Mouse (Mus musculus) intestine, embryonic 14.5 days (tissue): ENCODE measurements around the gene Aacs. TPM values are rescaled to one million over a fixed set of nuclear protein-coding genes. Genes with fewer than 3 reads are reported as not detected.
A peak's percentile ranks its signal among the peaks of the same experiment; 100 is the strongest.

Experiments used
- ATAC-seq: fragments of 200-750 bp; cut with Nextera tagmentation; replicated peaks from 2 replicates; pipeline ENCODE4 v1.8.0; 2017; ENCODE audit warnings: low read depth, moderate number of reproducible peaks, moderate TSS enrichment, moderate library complexity; ENCODE audit not compliant: low FRiP score, low TSS enrichment
- DNase-seq: peaks from one replicate; pipeline ENCODE4 v3.0.0-alpha.2; 2018; ENCODE audit warnings: low spot score
- H3K27ac ChIP-seq: fragments of 300-500 bp; sonication (generic); 2 replicates; pipeline ENCODE4 v1.5.1; 2014; ENCODE audit warnings: low read depth, mild to moderate bottlenecking, control low read depth
- H3K27me3 ChIP-seq: fragments of 300-500 bp; sonication (generic); replicated peaks from 2 replicates; pipeline ENCODE4 v1.6.1; 2014; ENCODE audit warnings: low read length, control low read depth; ENCODE audit not compliant: control insufficient read depth, insufficient read depth
- H3K36me3 ChIP-seq: fragments of 300-500 bp; sonication (generic); 2 replicates; pipeline ENCODE4 v1.6.1; 2014; ENCODE audit warnings: low read length, control low read depth; ENCODE audit not compliant: control insufficient read depth, insufficient read depth
- H3K4me1 ChIP-seq: fragments of 300-500 bp; sonication (generic); replicated peaks from 2 replicates; pipeline ENCODE4 v1.6.1; 2014; ENCODE audit warnings: low read length, control low read depth, mixed read lengths; ENCODE audit not compliant: control insufficient read depth, insufficient read depth
- H3K4me2 ChIP-seq: fragments of 300-500 bp; sonication (generic); 2 replicates; pipeline ENCODE4 v1.6.1; 2014; ENCODE audit warnings: low read length
- H3K4me3 ChIP-seq: fragments of 300-500 bp; sonication (generic); 2 replicates; pipeline ENCODE4 v1.5.1; 2014; ENCODE audit warnings: low read depth, low read length, control low read depth, mixed read lengths
- H3K9ac ChIP-seq: fragments of 300-500 bp; sonication (generic); 2 replicates; pipeline ENCODE4 v1.6.1; 2014; ENCODE audit warnings: mild to moderate bottlenecking, low read length
- H3K9me3 ChIP-seq: fragments of 300-500 bp; sonication (generic); 2 replicates; pipeline ENCODE4 v1.6.1; 2016; ENCODE audit warnings: low read length, control low read depth; ENCODE audit not compliant: control insufficient read depth
- WGBS: fragments of 180-500 bp; shearing (Covaris S2); extraction: QIAGEN DNeasy Blood & Tissue Kit; methylation state at CpG from one replicate; pipeline ENCODE4 v1.1.7; 2014; 5-methylcytosine and 5-hydroxymethylcytosine counted together
- polyA plus RNA-seq: library from polyadenylated mRNA; unstranded; fragments of >200 nt; fragmentation: Nextera tagmentation; extraction: Ambion mirVana; gene quantifications from 2 replicates; pipeline ENCODE4 v1.2.1, GENCODE M21; 2014

Aacs gene
- polyA plus RNA-seq, 1 experiment from 2014 or later, result 78.6 TPM

- DNase-seq, result no peak
- no peak overlapping the region for H3K27ac ChIP-seq
- peaks cover 4% of the 10 kb centered on the region for H3K9me3 ChIP-seq
- no peak for ATAC-seq
- H3K4me1 ChIP-seq, result no peaks in the 10 kb centered on the region
- no peak overlapping the region for H3K9ac ChIP-seq
- 63% methylated on average over 5 of the region's 5 CpGs for WGBS
- no peak overlapping the region for H3K4me3 ChIP-seq
- peaks cover 20% of the 10 kb centered on the region for H3K27me3 ChIP-seq
- H3K36me3 ChIP-seq, result no peaks in the 10 kb centered on the region
- H3K4me2 ChIP-seq, result no peak overlapping the region
These were observed 49.9 kb downstream of the Aacs start for GRCm38 (mm10) chr5:125525516-125525915.

GRCm38 (mm10) chr5:125526464-125526863 is 50.9 kb downstream of the Aacs start:
- Histone ChIP-seq H3K9me3 (peaks cover 4% of the 10 kb centered on the region), H3K4me2 (no peak overlapping the region), H3K4me1 (peaks cover 2% of the 10 kb centered on the region; the same call in 1 of the 2 replicates), H3K36me3 (no peaks in the 10 kb centered on the region), H3K27me3 (peaks cover 27% of the 10 kb centered on the region), H3K9ac (no peak overlapping the region), H3K4me3 (no peak overlapping the region), H3K27ac (no peak overlapping the region)
- ATAC-seq, result no peak
- WGBS, result 72% methylated on average over 4 of the region's 4 CpGs
- no peak for DNase-seq

GRCm38 (mm10) chr5:125529109-125529508 is 53.5 kb downstream of the Aacs start:
- DNase-seq (peak; percentile 95), ATAC-seq (0 out of 2 replicates have a peak, but pooled peaks have one; percentile 43)
- Histone ChIP-seq H3K27me3 (peaks cover 54% of the 10 kb centered on the region), H3K4me2 (no peak overlapping the region), H3K9ac (no peak overlapping the region), H3K9me3 (peaks cover 4% of the 10 kb centered on the region), H3K4me3 (no peak overlapping the region), H3K27ac (no peak overlapping the region), H3K4me1 (peaks cover 5% of the 10 kb centered on the region), H3K36me3 (no peaks in the 10 kb centered on the region)
- WGBS, result 4% methylated on average over 5 of the region's 5 CpGs

GRCm38 (mm10) chr5:125531634-125532033 is 56.0 kb downstream of the Aacs start, which contains the start of gene Tmem132b:
Tmem132b (plus strand) TSS chr5:125531774.
- no peaks in the 10 kb centered on the region for H3K36me3 ChIP-seq
- no peak within 1 kb of the TSS for H3K27ac ChIP-seq
- WGBS, result 1% methylated on average over 25 of the region's 25 CpGs
- peaks cover 5% of the 10 kb centered on the region for H3K4me1 ChIP-seq
- ATAC-seq, result no peak
- H3K4me2 ChIP-seq, result peak within 1 kb of the TSS; percentile 75
- peaks cover under 1% of the 10 kb centered on the region for H3K9me3 ChIP-seq
- peak; percentile 66 for DNase-seq
- peaks cover 79% of the 10 kb centered on the region for H3K27me3 ChIP-seq
- peak within 1 kb of the TSS; percentile 22; the same call in 1 of the 2 replicates for H3K9ac ChIP-seq
- H3K4me3 ChIP-seq, result peak within 1 kb of the TSS; percentile 41

GRCm38 (mm10) chr5:125532191-125532544 is 56.6 kb downstream of the Aacs start:
- Histone ChIP-seq H3K27me3 (peaks cover 84% of the 10 kb centered on the region), H3K4me1 (peaks cover 5% of the 10 kb centered on the region), H3K9me3 (no peaks in the 10 kb centered on the region), H3K36me3 (no peaks in the 10 kb centered on the region), H3K4me2 (peak overlapping the region; percentile 75), H3K9ac (peak overlapping the region; percentile 22; the same call in 1 of the 2 replicates), H3K4me3 (peak overlapping the region; percentile 41), H3K27ac (no peak overlapping the region)
- 0% methylated on average over 10 of the region's 30 CpGs for WGBS
- DNase-seq (peak; percentile 61), ATAC-seq (peak; percentile 44; the same call in 1 of the 2 replicates)

- Histone ChIP-seq H3K9me3 (no peaks in the 10 kb centered on the region), H3K27me3 (peaks cover 86% of the 10 kb centered on the region), H3K4me2 (peak overlapping the region; percentile 75), H3K4me1 (peaks cover 5% of the 10 kb centered on the region), H3K27ac (no peak overlapping the region), H3K4me3 (peak overlapping the region; percentile 41), H3K36me3 (no peaks in the 10 kb centered on the region), H3K9ac (peak overlapping the region; percentile 22; the same call in 1 of the 2 replicates)
- ATAC-seq, result no peak
- under 1% methylated on average over 56 of the region's 64 CpGs for WGBS
- peak; percentile 63 for DNase-seq
These were observed 57.1 kb downstream of the Aacs start for GRCm38 (mm10) chr5:125532545-125533224.

- Histone ChIP-seq H3K36me3 (no peaks in the 10 kb centered on the region), H3K4me3 (peak overlapping the region; percentile 41), H3K4me1 (peaks cover 5% of the 10 kb centered on the region), H3K9me3 (no peaks in the 10 kb centered on the region), H3K27ac (no peak overlapping the region), H3K9ac (no peak overlapping the region), H3K27me3 (peaks cover 83% of the 10 kb centered on the region), H3K4me2 (peak overlapping the region; percentile 75)
- WGBS, result 1% methylated on average over 24 of the region's 24 CpGs
- no peak for ATAC-seq
- DNase-seq, result no peak
These were observed 57.7 kb downstream of the Aacs start for GRCm38 (mm10) chr5:125533225-125533900.

GRCm38 (mm10) chr5:125534168-125534610 is 58.6 kb downstream of the Aacs start:
- ATAC-seq, result no peak
- Histone ChIP-seq H3K9me3 (no peaks in the 10 kb centered on the region), H3K9ac (no peak overlapping the region), H3K4me1 (peaks cover 5% of the 10 kb centered on the region), H3K4me3 (no peak overlapping the region), H3K27ac (no peak overlapping the region), H3K27me3 (peaks cover 79% of the 10 kb centered on the region), H3K4me2 (no peak overlapping the region), H3K36me3 (no peaks in the 10 kb centered on the region)
- no peak for DNase-seq
- WGBS, result 9% methylated on average over 7 of the region's 7 CpGs
